Mouse (Mus musculus) lung, adult 2 months (tissue): Measurements from ENCODE around the gene Serpina16. TPM values are rescaled to one million over a fixed set of nuclear protein-coding genes. Genes with fewer than 3 reads are reported as not detected.

ENCODE experiments used
- DNase-seq: peaks from one replicate; pipeline ENCODE4 v3.0.0; 2022
- H3K4me1 ChIP-seq: fragments of 200-500 bp; 2 replicates; pipeline ENCODE4 v1.6.1; 2011; ENCODE audit warnings: low read length; ENCODE audit not compliant: control insufficient read depth, insufficient read depth
- H3K4me3 ChIP-seq: fragments of 200-500 bp; replicated peaks from 2 replicates; pipeline ENCODE3; 2011; ENCODE audit warnings: low read depth, mild to moderate bottlenecking, control low read depth, low read length; ENCODE audit errors: extremely low read depth
- CTCF ChIP-seq: fragments of 200-500 bp; IDR thresholded peaks from 2 replicates; pipeline ENCODE4 v1.5.1; 2011; ENCODE audit warnings: mild to moderate bottlenecking, low read length, control low read depth; ENCODE audit not compliant: insufficient read depth
- POLR2A ChIP-seq: fragments of 200-500 bp; IDR thresholded peaks from 2 replicates; pipeline ENCODE4 v1.6.1; 2011; ENCODE audit warnings: low read depth, mild to moderate bottlenecking, control low read depth, low read length, borderline replicate concordance; ENCODE audit errors: extremely low read depth
- WGBS: fragments of 180-500 bp; shearing (Covaris S2); methylation state at CpG from one replicate; pipeline ENCODE4 v1.1.7; 2018; 5-methylcytosine and 5-hydroxymethylcytosine counted together
- polyA plus RNA-seq: library from polyadenylated mRNA; depleted of rRNA; stranded (reverse); fragments of >200 nt; gene quantifications from 2 replicates; pipeline ENCODE4 v1.2.3, GENCODE M21; 2012; rRNA removed

The Serpina16 gene
- polyA plus RNA-seq, 1 experiment = not detected

GRCm38 (mm10) chr12:103634430-103634829 lies 41.5 kb downstream of the Serpina16 start:
- 70% methylated on average over 2 of the region's 2 CpGs for WGBS
- Histone ChIP-seq H3K4me1 (no peaks in the 10 kb centered on the region), H3K4me3 (no peak overlapping the region)
- no peak for DNase-seq
- TF ChIP-seq POLR2A = no peak
- no peak for TF ChIP-seq CTCF

DNA sequence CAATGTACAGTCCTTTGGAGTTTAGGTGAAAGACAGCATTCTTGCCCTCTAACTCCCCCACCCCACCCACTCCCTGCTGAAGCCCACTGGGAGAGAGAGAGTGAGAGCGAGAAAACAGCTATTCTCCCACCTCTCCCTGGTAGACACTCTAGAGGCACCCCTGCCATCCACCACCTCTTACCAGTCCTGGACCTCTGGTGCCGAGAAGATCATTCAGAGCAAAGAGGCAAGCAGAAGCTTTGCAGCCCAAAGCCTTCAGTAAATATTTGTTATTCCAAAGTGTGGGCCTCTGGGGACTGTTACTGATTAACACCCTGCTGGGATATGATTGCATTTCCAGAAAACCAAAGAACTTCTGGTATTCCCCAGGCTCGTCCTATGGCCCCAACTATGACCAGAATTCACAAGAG lies 44.7 kb downstream of the Serpina16 start, which contains the start of gene Serpina10:
Gene Serpina10, minus strand, starts transcription at position 242 of the 410 bp plus-strand sequence.
- WGBS = 58% methylated on average over 3 of the region's 3 CpGs
- Histone ChIP-seq H3K4me1 (no peaks in the 10 kb centered on the region), H3K4me3 (no peak within 1 kb of the TSS)
- DNase-seq = no peak
- TF ChIP-seq CTCF (no peak), POLR2A (no peak)

Other genes starting within 250 kb of the Serpina16 start
- 339 and 380 TPM in 2 replicates for gene Ifi27, start 241.9 kb downstream of the Serpina16 start, polyA plus RNA-seq
- 319 and 789 TPM in 2 replicates for gene Ifi27l2a, start 232.5 kb downstream of the Serpina16 start, polyA plus RNA-seq
- gene Ifi27l2b, start 218.9 kb downstream of the Serpina16 start, polyA plus RNA-seq = 0.11 and 0.34 TPM in 2 replicates
- 3.1 and 4.3 TPM in 2 replicates for gene Ppp4r4, start 143.9 kb downstream of the Serpina16 start, polyA plus RNA-seq
- gene Serpina10, start 44.7 kb downstream of the Serpina16 start, polyA plus RNA-seq = 0.10 and 0.22 TPM in 2 replicates
- 0.07 TPM in 1 of 2 replicates, not detected in the other for gene Serpina6, start 18.9 kb downstream of the Serpina16 start, polyA plus RNA-seq
- not detected in 2 replicates for gene Serpina1f, start 19.4 kb upstream of the Serpina16 start, polyA plus RNA-seq
- gene Serpina1d, start 97.5 kb upstream of the Serpina16 start, polyA plus RNA-seq = 0.91 and 2.6 TPM in 2 replicates
- 1.1 and 5.0 TPM in 2 replicates for gene Serpina1b, start 154.2 kb upstream of the Serpina16 start, polyA plus RNA-seq
- 0.75 and 2.3 TPM in 2 replicates for gene Serpina1a, start 187.4 kb upstream of the Serpina16 start, polyA plus RNA-seq
- 2.0 and 6.3 TPM in 2 replicates for gene Serpina1c, start 228.7 kb upstream of the Serpina16 start, polyA plus RNA-seq